Mouse (Mus musculus) T-cell, adult 2 months (primary cell): ENCODE data around the gene Thrap3.

ENCODE experiments used
- DNase-seq: peaks from one replicate; pipeline ENCODE4 v3.0.0; 2022; ENCODE audit warnings: low spot score

Gene Thrap3

DNA sequence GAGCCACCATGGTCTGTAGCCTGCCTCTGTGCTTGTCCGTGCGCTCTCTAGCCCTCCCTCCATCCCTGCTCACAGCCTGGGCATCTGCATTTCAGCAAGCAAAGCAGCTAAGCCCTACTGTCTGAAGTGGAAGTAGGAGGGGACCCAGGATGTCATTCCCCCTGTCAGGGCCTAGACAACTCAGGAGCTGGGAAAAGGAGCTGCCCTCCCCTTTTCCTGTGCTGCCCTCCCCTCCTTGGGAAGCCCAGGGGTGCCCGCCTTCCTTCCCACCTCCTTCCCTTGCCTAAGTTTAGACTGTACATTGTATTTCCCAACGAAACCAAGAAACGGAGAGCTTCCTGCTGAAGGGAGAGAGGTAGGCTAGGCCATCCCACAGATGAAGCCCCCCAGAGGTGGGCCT lies 61.5 kb downstream of the Thrap3 start:
- DNase-seq, result no peak

DNA sequence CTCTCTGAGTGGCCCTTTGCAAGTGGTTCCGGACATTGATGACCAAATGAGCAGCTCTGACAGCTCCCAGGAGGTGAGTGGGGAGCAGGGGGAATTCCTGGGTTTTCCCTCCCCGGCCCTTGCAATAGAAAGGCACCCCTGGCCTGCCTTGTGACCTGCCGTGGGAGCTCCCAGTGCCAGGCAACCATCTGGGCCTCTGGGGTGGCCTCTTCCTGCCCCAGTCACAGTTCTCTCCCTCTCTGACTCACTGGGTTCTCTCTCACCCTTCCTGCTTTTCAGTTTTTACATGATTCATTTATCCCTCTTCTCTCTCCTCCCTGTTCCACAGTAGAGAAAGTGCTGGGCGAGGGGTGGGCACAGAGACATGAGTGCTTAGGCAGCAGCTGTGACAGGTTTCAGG lies 64.8 kb downstream of the Thrap3 start:
- no peak for DNase-seq

DNA sequence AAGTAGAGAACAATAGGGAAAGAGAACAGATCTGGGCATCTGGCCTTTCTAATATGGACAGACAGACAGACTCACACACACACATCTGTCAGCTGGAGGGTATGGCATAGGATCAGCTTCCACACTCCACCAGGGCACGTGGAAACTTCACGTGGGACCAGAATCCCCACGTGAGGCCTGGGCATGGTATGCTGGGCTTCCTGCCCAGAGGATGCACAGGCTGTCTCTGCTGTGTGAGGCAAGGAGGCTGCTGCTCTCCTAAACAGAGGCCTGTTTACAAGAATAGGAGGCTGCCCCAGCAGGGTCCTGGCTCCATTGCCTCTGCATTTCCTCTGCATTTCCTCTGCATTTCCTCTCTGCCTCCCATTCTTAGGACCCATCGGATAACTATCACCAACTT lies 67.9 kb downstream of the Thrap3 start:
- DNase-seq, result no peak

DNA sequence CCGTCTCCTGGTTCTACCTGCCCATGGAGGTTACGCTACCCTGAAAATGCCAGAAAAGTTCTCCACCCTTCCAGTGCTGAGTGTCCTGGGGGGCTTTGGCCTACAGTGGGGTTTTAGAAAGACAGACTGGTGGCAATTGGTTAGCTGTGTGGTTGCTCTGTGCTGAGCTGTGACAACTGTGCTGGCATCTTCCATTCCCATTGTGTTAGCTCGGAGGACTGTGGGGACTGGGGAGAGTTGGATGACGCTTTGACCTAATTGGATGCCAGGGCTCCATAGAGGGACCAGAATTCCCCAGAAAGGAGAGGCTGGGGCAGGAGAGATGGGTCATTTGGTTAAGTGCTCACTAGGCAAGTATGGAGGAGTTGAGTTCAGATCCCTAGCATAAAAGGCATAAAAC lies 68.3 kb downstream of the Thrap3 start:
- DNase-seq, result no peak

DNA sequence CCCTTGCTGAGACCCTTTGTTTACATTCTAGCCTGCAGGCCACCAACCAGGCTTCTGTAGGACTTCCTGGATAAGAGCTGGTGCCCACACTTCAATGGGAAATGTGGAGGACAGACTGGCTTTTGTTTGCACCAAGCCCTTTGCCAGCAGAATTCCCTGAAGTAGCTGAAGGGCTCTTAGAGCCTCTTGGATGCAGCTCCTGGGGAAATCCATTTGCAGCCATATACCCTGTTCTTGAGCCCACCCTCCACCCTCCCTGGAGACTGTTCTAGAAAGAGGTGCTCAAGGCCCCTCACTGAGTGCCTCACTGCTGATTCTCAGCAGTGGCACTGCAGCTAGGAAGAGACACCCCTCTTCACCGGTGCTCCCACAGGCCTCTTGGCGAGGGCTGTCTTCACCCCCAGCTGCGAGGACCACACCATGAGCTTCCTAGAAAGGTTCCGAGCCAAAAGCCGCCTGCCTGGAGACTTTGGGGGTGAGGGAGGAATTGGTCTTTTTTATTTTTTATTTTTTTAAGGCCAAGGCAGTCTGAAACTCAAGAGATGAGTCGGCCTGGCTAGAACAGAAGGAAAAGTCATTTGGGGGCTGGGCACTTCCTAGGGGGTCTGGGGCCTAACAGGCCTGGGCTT lies 69.8 kb downstream of the Thrap3 start:
- DNase-seq, result no peak

DNA sequence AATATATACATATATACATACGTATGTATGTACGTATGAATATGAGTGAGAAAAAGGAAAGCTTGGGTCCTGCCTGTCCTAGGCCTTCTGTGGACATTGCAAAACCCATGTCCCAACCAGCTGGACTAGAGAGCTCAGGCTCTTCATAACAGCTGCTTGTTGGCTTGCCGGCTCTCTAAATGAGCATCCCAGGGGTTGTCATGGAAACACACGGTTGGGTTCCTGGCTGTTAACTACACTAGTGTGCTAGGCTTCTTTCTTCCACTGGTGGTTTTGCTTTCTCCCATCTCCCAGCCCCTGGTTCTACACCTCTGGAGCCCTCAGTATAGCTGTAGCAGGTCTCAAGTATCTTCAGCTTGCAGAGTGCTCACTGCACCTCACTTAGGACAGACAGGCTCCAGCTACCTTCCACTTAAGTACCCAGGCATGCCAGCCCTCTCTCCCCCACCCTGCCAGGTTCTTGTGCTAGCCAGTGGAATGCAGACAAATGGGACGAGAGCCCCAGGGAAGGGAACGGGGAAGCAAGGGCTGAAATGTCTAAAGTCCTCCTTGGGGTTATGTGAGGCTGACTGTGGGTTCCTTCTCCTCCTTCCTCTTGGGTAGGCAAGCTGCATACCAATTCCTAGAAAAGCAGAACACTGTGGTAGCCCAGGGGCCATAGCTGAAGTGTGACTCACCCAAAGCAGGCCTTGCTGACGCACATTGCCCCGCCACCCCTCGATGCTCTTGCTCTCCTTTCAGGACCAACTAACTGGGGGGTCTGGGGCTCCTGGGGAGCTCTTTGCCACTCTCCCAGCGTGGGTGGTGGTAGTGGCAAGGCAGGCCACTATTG lies 71.1 kb downstream of the Thrap3 start:
- DNase-seq, result no peak

DNA sequence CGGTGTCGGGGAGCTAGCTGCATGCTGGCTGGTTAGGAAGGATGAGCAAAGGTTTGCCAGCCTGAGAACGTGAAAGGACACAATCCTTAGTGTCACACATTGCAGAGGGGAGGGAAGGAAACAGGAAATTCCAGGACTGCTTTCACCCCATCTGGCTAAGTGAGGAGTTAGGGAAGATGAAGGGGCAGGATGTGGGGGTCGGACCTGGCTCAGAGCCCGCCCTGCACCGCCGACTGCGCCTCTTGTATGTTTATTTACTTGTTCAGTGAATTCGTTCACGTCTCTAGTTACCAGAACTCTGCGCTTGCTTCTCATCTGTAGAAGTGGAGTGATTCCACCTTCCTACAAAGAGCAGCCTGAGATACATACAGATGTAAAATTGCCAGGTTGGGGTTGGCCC lies 72.1 kb downstream of the Thrap3 start:
- no peak for DNase-seq

DNA sequence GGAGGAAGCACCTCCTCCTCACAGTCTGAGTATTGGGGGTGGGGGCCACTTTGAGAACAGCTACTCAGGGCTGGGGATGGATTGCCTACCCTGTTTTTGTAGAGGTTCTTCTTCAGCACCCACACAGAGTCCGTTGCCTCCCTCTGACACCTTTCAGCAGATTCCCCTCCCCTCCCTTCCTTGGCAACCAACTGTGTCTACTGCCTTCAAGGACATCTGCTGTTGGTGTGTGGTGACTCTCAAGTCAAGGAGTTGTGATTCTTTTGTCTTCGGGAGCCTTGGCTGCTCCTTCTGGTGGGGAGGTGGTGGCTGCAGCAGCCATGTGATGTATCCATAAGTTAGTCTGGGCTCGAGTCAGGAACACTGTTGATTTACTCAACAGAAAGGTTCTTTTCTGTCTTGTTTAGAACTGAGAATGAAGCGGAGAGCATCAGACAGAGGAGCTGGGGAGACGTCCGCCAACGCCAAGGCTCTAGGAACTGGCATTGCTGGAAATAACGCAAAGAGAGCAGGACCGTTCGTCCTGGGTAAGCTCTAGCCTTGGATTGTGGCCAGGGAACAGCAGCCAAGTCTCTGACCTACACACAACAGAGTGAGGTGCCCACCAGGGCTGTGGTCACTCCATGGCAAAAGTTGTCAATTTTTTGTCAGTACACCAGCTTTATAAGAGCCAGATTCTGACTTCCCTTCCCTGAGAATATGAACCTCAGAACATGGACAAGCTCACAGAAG lies 79.1 kb downstream of the Thrap3 start:
- no peak for DNase-seq

DNA sequence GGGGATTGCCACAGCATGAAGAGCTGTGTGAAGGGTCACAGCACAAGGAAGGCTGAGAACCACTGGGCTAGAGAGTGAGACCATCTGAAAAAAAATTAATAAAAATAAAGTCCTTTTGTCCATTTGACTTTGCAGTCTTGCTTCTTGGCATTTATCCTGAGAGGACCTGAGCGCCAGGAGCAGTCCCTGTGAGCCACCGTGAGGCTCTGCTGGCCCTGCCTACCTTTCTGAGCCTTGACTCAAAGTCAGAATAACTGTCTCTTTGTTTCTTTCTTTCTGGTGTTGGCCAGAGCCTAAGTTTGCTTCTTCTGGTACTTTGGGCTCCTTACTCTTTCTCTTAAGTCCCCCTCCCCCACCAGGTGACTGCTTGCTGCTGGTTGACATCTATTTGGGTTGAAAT lies 82.1 kb downstream of the Thrap3 start:
- DNase-seq, result no peak

DNA sequence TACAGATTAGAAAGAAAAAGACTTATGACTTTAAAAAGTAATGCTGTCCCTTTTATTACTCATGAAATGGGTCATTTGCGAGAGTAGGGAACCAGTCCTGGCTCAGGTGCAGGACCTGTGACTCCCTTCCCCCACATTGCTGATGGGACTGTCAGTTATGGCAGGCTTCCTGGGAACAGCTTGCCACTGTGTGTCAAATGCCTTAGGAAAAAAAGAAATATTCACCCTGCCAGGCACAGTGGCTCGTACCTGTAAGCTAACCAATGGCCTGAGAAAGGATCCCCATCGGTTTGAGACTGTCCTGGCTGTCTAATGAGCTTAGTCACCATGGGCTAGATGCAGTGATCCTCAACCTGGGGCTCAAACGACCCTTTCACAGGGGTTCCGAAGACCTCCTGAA lies 82.5 kb downstream of the Thrap3 start:
- no peak for DNase-seq

DNA sequence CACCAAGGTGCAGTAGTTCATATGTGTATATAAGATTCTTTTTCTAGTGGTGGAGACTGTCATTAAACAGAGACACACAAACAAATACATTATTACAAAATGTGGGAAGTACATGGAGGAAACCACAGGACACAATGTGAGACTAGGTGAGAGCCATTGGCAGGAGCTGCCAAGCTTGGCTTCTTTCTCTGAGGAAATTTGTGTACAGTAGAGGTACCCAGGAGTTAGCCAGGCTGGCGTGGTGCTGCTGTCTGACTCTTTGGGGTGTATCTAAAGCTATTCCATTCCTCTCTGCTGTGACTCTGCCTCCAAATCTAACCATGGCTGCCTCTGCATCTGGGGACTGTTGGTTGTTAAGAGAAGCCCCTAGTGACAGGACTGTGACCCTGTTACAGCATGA lies 83.5 kb downstream of the Thrap3 start:
- no peak for DNase-seq

DNA sequence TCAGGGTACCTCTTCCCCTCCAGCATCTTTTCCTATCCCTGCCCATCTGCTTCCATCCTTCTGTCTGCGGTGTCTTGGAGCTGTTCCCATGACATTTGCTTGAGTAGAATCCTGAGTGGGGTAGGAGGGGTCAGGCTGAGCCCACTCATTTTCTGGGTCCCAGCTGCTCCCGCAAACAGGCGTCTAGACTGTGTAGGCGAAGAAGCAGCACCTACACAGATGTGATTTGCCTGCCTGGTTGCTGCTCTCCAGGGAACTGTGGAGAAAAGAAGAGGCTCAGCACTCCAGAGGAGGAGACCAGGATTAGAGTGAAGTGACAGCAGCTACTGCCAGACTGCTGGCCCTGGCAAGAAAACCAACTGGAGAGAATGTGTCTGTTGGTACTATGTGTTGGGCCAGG lies 83.9 kb downstream of the Thrap3 start:
- DNase-seq, result no peak

DNA sequence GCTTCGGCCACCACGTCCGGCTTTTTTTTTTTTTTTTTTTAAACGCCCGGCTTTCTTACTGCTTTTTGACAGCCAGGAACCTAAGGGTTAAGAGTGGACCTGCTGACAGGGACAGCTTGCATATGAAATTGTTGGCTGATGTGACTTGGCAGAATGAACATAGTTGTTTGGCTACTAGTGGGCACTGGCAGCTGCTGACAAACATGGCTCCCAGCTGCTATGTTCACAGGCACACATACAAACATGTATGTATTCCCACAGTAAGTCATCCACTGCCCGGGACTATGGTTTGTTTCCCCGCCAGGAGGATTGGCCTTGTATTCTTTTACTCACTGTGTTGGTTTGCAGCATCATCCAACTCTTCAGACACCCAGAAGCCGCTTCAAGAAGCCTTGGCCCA lies 85.4 kb downstream of the Thrap3 start:
- DNase-seq, result no peak

DNA sequence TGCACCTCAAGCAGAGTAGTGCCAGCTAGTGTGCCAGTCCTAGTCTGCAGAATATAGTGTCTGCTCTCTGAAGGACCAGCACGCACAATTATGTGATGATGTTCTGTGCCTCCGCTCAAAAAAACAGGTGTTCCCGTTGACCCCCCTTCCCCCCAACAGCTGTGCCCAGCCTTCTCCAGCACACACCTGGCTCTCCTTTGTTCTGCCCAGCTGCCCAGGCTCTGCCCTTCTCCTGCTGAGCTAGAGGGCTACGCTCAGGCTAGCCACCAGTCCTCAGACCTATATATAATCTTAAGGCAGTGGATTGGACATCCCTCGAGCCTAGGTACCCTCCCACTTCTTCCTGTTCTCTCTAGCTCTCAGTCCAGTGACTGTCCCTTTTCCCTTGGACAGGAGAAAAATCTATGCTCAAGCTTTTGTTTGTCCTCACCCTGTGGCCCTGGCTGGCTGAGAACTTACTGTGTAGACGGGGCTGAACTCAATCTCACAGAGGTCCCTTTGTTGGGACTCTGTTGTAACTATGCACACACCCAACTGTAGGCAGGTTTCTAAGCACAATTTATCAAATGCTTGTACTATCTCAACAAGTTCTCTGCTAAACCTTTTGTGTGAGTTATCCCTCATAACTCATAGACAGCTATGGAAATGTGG lies 86.6 kb downstream of the Thrap3 start:
- no peak for DNase-seq

DNA sequence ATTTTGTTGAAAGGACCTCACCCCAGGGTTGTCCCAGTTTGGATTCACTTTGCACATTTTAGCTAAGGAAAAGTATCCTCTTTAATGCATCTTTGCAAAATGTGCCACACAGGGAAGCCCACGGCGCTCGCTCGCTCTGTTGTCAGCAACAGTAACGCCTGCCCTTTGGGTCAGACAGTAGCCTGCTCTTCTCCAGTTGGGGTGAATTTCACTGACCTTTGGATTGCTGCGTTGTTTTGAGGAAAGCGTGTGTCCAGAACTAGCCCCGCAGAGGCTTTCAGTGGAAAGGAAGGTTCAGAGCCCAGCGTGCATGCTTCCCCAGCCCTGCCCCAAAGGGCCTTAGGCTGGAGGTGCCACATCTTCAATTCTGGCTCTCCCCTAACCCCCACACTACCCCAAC lies 87.1 kb downstream of the Thrap3 start:
- DNase-seq, result no peak
